Mouse (Mus musculus) lung, postnatal 14 days (tissue): ENCODE results near the gene Abcg4.
A peak's percentile ranks its signal among the peaks of the same experiment; 100 is the strongest.
"Not testable (repeated sequence)": the region's sequence is repeated elsewhere in the genome, so short reads cannot be mapped to it uniquely, and the experiment has no call there.

Source experiments
- DNase-seq: peaks from one replicate; pipeline ENCODE4 v3.0.0; 2021

The Abcg4 gene

DNA sequence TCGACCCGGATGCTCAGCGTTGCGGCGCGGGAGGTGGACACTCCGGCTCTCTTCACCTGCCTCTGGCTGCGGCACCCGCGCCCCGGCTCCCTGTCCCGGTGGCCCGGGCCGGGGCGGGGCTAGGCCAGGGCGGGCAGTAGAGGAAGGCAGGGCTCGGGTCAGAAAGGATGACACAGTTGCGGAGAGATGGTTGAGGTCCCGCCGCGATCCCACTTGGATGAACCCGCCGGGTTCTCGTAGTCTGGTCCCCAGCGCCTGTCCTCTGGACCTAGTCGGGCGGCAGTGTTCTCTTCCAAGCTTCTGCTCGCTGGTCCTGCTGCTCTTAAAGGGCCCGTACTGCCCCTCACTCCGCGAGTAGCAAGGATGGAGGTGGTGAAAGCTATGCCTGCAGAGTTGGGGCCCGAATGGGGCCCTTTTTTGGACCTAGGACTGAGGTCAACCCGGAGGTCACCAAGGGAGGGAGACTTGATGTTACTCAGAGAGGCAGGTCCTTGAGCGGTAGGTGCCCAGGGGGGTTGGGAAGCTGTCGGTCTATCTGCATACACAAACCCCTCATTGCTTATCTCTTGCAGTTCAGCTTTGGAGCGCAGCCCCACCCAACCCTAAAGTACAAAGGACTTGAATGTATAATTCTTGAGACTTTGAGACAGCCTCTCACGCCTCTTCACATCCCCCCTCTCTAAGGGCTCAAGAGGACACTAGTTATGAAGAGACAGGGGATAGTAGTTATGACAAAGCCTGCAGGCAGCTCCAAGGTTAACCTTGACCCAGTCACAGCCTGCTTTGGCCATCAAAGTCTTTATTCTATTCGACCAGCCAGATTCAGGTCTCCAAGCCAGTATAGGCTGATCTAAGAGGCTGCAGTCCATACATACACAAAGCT is at the start of gene Abcg4:
TSS of gene Abcg4 (minus strand) at position 540 of the 883 bp plus-strand sequence.
- no peak for DNase-seq

GRCm38 (mm10) chr9:44337436-44338169 is 49.2 kb upstream of the Abcg4 start:
- DNase-seq, result no peak

DNA sequence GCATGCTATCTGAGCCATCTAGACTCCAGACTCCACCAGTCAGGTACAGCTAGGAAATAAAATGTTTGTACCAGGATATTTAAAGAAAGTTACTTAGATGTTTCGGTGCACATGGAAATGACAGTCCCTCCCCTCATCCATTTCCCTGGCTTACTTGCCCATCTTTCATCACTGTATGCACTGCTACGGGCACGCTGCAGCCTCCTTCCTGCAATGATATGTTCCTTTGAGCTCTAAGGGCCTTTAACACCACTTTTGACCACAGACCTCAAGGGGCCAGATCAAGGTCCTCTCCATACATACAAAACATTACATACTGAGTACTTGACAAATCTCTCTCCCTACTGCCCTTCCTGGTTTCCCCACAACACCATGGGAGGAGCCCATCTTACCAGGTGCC is 48.5 kb upstream of the Abcg4 start:
- no peak for DNase-seq

DNA sequence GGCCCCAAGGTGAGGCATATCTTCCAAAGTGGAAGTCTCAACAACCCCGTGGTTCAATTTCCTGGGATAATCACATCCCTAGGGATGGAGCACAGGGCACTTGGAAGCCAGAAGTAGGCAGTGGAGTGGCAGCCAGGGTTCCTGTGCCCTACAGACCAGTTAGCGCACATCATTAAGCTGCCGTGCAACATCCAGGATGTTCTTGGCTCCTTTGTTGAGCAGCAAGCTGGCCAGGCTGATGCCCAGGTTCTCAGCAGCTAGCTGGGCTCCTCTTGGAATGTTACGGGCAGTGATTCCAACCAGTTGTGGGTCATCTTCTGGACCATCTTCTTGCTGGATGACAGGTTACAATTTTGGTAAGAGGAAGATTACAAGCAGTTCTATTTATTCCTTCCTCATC is 48.1 kb upstream of the Abcg4 start:
- DNase-seq, result not testable (repeated sequence)

GRCm38 (mm10) chr9:44336093-44336406 is 47.6 kb upstream of the Abcg4 start:
- no peak for DNase-seq

- DNase-seq, result peak; percentile 20
Observed at GRCm38 (mm10) chr9:44335331-44336092, 47.1 kb upstream of the Abcg4 start.

DNA sequence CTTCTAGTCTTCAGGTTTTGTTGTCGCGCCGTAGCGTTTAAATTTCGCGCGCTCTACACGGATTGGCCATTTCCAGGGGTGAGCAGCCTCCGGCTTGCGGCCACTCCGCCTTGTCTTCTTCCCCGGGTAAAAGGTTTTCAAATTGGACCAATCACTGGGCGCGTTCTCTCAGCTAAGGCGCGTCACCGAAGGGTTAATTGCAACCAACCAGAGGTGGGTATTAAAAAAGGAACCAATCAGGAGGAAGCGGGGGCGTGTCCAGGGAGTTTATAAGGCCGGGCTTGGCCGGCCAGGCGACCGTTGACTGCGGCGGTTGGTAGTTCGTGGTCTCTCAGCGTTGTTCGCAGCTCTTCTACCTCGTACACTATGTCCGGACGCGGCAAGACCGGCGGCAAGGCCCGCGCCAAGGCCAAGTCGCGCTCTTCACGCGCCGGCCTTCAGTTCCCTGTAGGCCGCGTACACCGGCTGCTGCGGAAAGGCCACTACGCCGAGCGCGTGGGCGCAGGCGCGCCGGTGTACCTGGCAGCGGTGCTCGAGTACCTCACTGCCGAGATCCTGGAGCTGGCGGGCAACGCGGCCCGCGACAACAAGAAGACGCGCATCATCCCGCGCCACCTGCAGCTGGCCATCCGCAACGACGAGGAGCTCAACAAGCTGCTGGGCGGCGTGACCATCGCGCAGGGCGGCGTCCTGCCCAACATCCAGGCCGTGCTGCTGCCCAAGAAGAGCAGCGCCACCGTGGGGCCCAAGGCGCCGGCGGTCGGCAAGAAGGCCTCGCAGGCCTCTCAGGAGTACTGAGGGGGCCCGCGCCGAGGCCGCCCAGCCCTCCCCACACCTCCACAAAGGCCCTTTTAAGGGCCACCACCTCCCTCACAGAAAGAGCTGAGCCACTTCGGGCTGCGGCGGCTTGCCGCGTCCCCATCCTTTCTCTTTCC is 46.2 kb upstream of the Abcg4 start, which contains the start of gene H2afx:
TSS of gene H2afx (plus strand) at position 299 of the 935 bp plus-strand sequence.
- peak; percentile 99 for DNase-seq

DNA sequence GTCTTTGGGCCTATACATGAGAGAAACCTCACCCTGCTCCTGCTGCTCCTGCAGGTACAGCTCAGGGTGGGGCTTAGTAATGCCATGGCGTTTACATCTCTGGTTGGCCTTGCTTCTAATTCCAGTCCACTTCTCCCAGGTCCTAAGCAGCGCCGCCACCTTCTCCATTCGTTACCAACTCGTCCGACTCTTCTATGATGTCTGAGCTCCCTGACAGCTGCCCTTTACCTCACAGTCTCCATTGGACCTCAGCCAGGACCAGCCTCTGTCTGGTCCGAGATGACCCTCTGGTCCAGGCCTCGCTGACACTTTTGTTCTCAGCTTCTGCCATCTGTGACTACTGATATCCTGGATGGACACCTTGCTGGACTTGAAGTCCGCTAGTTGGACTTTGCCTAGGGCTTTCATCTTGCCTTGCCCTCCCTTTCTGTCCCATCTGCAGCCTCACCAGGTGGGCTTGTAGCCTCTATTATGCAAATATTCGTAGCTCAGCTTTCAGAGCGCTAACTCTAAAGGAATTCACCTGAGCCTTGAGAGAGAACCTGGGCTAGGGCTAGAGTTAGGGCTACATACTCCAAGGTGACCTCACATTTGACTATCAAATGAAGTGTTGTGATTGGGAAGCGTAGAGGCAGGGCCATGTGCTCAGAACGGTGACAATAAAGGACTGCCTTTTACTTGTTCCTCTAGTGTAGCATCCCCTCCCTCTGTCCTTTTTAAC is 44.7 kb upstream of the Abcg4 start:
- no peak for DNase-seq

GRCm38 (mm10) chr9:44330736-44331135 is 42.3 kb upstream of the Abcg4 start:
- DNase-seq, result no peak

DNA sequence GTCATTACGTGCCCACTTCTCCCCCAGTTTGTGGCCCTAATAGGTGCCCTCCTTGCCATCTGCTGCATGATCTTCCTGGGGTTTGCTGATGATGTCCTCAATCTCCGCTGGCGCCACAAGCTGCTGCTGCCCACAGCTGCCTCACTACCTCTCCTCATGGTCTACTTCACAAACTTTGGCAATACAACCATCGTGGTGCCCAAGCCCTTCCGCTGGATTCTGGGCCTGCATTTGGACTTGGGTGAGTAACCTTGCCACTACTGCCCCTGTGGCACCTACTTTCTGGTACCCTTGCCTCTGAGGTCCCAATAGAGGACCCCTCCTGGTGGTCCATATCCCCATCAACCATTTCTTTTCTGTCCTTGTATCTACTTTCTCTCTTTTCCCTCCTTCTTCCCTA is 39.5 kb upstream of the Abcg4 start:
- DNase-seq, result no peak

DNA sequence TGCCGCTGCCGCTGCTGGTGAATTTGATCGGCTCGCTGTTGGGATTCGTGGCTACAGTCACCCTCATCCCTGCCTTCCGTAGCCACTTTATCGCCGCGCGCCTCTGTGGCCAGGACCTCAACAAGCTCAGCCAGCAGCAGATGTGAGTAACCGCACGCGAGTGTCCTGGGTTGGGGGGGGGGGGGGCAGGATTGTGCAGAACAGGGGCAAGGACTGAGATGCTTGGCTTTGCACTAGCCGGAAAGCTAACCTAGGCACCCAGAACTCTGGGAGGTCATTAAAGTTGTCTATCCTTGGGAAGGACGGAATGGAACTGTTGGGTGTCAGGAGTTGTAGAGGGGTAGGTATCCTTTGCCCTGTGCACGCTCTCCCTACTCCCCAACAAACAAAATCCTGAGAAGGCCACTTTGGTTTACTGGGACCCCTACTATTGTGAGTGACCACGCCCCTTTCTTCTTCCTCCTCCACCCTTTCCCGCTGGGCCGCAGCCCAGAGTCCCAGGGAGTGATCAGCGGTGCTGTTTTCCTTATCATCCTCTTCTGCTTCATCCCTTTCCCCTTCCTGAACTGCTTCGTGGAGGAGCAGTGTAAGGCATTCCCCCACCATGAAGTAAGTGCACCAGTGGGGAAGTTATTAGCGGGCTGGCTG is 38.8 kb upstream of the Abcg4 start:
- DNase-seq, result peak; percentile 51

GRCm38 (mm10) chr9:44326371-44327063 is 38.1 kb upstream of the Abcg4 start:
- peak; percentile 84 for DNase-seq

DNA sequence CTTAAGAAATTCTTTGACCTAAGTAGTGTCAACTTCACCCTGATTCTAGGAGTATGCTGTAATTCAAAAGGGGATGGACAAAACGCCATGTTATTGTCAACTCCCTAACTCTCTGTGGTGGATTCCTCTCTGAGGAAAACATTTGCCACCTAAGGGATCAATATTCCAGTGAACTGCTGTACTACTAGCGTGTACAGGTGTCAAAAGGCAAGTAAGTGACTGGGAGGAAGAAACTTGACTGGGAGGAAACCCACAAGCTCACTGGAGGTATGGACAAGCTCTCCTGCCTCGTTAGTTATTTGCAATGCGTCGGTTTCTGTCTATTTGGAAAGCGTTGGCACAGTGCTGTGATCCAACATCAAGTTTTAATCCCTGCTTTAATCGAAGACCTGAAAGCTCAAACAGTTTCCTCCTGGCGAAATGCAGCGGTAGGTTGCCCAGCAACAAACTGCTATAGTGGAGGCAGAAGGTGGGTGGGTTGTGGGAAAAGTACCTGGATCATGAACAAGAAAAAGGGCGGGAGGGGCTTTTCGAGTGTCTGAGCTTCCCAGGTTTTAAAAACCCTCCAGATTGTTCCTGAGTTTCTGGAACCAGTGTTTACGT is 37.5 kb upstream of the Abcg4 start, which contains the start of gene Dpagt1:
TSS of gene Dpagt1 (plus strand) at position 252 of the 603 bp plus-strand sequence.
- DNase-seq, result peak; percentile 27

- not testable (repeated sequence) for DNase-seq
Observed at GRCm38 (mm10) chr9:44325032-44325767, 36.8 kb upstream of the Abcg4 start.

DNA sequence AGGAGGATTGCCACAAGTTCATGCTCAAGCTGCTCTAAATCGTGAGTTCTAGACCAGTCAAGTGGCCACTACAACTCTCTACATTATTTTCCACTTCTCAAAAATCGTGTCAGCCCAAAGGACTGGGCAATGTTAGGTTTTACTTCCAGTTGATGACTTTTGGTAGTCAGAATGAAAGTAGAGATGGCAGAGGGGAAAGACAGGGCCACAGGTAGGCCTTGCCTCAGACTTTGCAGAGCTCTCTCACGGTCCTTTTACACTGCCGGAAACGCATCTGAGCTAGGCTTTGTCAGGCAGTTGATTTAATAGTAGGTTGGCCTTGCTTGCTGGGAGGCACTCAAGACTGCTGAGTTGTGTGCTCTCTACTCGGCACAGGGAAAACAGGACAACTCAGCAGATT is 35.7 kb upstream of the Abcg4 start:
- no peak for DNase-seq

GRCm38 (mm10) chr9:44323656-44324055 is 35.2 kb upstream of the Abcg4 start:
- DNase-seq, result not testable (repeated sequence)

GRCm38 (mm10) chr9:44320799-44321133 is 32.4 kb upstream of the Abcg4 start:
- DNase-seq, result no peak

- DNase-seq, result peak; percentile 92
Observed at GRCm38 (mm10) chr9:44319887-44320798, 31.7 kb upstream of the Abcg4 start, which contains the start of gene C2cd2l. Gene C2cd2l, minus strand, starts transcription at chr9:44320285.
